Mouse (Mus musculus): ENCODE measurements around the gene Cldn7. TPM values are rescaled to one million over a fixed set of nuclear protein-coding genes. Genes with fewer than 3 reads are reported as not detected.

The Cldn7 gene
- polyA plus RNA-seq, 1 experiment from 2014 or later: 57.4 TPM

- peak; percentile 95 for ATAC-seq (ENCODE audit: insufficient number of reproducible peaks, low FRiP score, low TSS enrichment, low read depth)
- Histone ChIP-seq H3K27me3 (no peaks in the 10 kb centered on the region), H3K9me3 (replicated peaks) (no peaks in the 10 kb centered on the region), H3K9ac (peak overlapping the region; percentile 97), H3K27ac (replicated peaks) (peak overlapping the region; percentile 100), H3K4me3 (replicated peaks) (peak overlapping the region; percentile 99), H3K4me1 (peaks cover 27% of the 10 kb centered on the region), H3K36me3 (peaks cover 43% of the 10 kb centered on the region), H3K4me2 (replicated peaks) (peak overlapping the region; percentile 71)
- whole genome bisulfite sequencing: under 1% methylated on average over 42 of the region's 60 CpGs
These were observed 15.9 kb downstream of the Cldn7 start for GRCm38 (mm10) chr11:69980196-69981140.

DNA sequence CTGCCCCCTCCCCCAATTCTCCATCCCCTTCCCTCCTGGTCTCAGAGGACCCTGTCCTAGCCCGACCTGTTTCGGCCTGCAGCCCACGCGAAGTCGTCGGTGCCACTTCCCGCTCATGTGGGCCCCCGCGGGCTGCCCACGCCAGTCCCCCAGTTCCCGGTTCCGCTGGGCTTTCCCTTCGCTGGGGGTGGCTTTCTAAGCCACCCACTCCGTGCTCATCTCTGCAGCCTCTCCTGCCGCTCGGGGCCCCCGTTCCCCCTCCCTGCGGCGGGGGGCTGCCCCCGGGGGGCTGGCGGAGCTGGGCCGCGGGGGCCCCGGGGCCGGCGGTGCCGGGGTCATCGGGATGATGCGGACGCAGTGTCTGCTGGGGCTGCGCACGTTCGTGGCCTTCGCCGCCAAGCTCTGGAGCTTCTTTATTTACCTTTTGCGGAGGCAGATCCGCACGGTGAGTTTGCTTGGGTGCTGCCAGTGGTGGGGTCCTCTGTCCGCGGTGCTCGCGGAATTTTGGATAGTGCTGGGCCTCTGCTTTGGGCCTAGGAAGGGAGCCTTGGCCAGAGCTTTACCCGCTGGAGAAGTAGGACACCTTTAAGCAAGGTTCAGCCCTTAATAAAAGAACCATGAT is 16.7 kb downstream of the Cldn7 start, which contains the start of gene Ctdnep1:
Ctdnep1 (plus strand) TSS at position 16 of the 622 bp plus-strand sequence.
- Histone ChIP-seq H3K9ac (peak within 1 kb of the TSS; percentile 97), H3K4me3 (replicated peaks) (peak within 1 kb of the TSS; percentile 99), H3K4me2 (replicated peaks) (peak within 1 kb of the TSS; percentile 80), H3K27ac (replicated peaks) (peak within 1 kb of the TSS; percentile 100), H3K36me3 (peaks cover 43% of the 10 kb centered on the region), H3K4me1 (peaks cover 27% of the 10 kb centered on the region), H3K27me3 (no peaks in the 10 kb centered on the region), H3K9me3 (replicated peaks) (no peaks in the 10 kb centered on the region)
- no peak for ATAC-seq (ENCODE audit: insufficient number of reproducible peaks, low FRiP score, low TSS enrichment, low read depth)
- under 1% methylated on average over 36 of the region's 43 CpGs for WGBS

- H3K36me3 ChIP-seq: peaks cover 43% of the 10 kb centered on the region
- H3K9ac ChIP-seq: peak within 1 kb of the TSS; percentile 97
- H3K4me2 ChIP-seq (replicated peaks): peak within 1 kb of the TSS; percentile 80
- H3K9me3 ChIP-seq (replicated peaks): no peaks in the 10 kb centered on the region
- H3K4me3 ChIP-seq (replicated peaks): peak within 1 kb of the TSS; percentile 99
- peak within 1 kb of the TSS; percentile 100 for H3K27ac ChIP-seq (replicated peaks)
- 51% methylated on average over 8 of the region's 8 CpGs for WGBS
- no peaks in the 10 kb centered on the region for H3K27me3 ChIP-seq
- ATAC-seq (ENCODE audit: insufficient number of reproducible peaks, low FRiP score, low TSS enrichment, low read depth): no peak
- H3K4me1 ChIP-seq: peaks cover 27% of the 10 kb centered on the region
These were observed 17.6 kb downstream of the Cldn7 start, which contains the start of gene Elp5 for GRCm38 (mm10) chr11:69982225-69982624. Gene Elp5, minus strand, starts transcription at chr11:69982517.

DNA sequence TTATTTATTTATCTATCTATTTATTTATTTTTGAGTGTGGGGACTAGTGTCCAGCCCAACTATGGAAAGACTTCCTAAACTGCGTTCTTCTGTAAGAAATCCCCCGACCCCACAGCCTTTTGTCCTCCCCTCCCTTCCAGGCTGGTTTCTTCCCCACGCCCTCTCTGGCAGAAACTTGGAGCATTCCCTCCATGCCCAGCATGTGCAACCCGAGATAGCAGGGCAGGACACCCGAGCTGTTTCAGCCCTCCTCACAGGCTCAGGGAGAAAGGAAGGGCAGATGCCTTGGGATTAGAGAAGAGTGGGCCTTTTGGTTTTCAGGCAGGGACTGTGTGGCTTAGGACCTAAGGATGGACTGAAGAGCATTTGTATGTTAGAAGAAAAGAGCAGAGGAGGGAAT is 18.3 kb downstream of the Cldn7 start:
- no peak for ATAC-seq (ENCODE audit: insufficient number of reproducible peaks, low FRiP score, low TSS enrichment, low read depth)

GRCm38 (mm10) chr11:69983377-69983776 is 18.8 kb downstream of the Cldn7 start:
- peaks cover 50% of the 10 kb centered on the region for H3K36me3 ChIP-seq
- H3K4me2 ChIP-seq (replicated peaks): peak overlapping the region; percentile 80
- ATAC-seq (ENCODE audit: insufficient number of reproducible peaks, low FRiP score, low TSS enrichment, low read depth): no peak
- peak overlapping the region; percentile 99 for H3K4me3 ChIP-seq (replicated peaks)
- H3K9ac ChIP-seq: no peak overlapping the region; the same call in 1 of the 2 replicates
- WGBS: 81% methylated on average over 4 of the region's 4 CpGs
- no peaks in the 10 kb centered on the region for H3K9me3 ChIP-seq (replicated peaks)
- peaks cover 27% of the 10 kb centered on the region for H3K4me1 ChIP-seq
- no peaks in the 10 kb centered on the region for H3K27me3 ChIP-seq
- H3K27ac ChIP-seq (replicated peaks): 0 out of 2 replicates have a peak overlapping the region, but pooled peaks have one; percentile 100

More for the DNA sequence above, 18.3 kb downstream of the Cldn7 start:
- 21% methylated on average over 5 of the region's 5 CpGs for WGBS
- Histone ChIP-seq H3K4me1 (peaks cover 27% of the 10 kb centered on the region), H3K4me2 (replicated peaks) (peak overlapping the region; percentile 80), H3K27me3 (no peaks in the 10 kb centered on the region), H3K36me3 (peaks cover 45% of the 10 kb centered on the region), H3K9ac (no peak overlapping the region; the same call in 1 of the 2 replicates), H3K27ac (replicated peaks) (peak overlapping the region; percentile 100; the same call in 1 of the 2 replicates), H3K9me3 (replicated peaks) (no peaks in the 10 kb centered on the region), H3K4me3 (replicated peaks) (peak overlapping the region; percentile 99)

DNA sequence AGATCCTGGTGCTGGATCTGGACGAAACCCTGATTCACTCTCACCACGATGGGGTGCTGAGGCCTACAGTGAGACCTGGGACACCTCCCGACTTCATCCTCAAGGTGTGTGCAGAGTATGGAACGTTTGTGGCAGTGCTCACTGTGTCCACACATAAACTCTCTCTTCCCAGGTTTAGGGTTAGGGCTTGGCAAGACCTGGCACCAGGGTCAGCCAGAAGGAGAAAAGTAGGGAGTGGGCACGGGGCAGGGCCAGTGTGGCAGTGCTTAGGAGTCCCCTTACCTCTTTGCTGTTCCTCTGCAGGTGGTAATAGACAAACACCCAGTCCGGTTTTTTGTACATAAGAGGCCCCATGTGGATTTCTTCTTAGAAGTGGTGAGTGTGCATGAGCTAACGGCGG is 19.9 kb downstream of the Cldn7 start:
- Histone ChIP-seq H3K27me3 (no peaks in the 10 kb centered on the region), H3K27ac (replicated peaks) (no peak overlapping the region), H3K4me3 (replicated peaks) (no peak overlapping the region), H3K9me3 (replicated peaks) (no peaks in the 10 kb centered on the region), H3K4me1 (peaks cover 24% of the 10 kb centered on the region), H3K36me3 (peaks cover 57% of the 10 kb centered on the region), H3K4me2 (replicated peaks) (no peak overlapping the region), H3K9ac (no peak overlapping the region)
- no peak for ATAC-seq (ENCODE audit: insufficient number of reproducible peaks, low FRiP score, low TSS enrichment, low read depth)
- WGBS: 88% methylated on average over 8 of the region's 8 CpGs

GRCm38 (mm10) chr11:69989949-69990348 is 25.4 kb downstream of the Cldn7 start:
- H3K9ac ChIP-seq: no peak overlapping the region
- no peak overlapping the region for H3K4me2 ChIP-seq (replicated peaks)
- 85% methylated on average over 8 of the region's 8 CpGs for WGBS
- H3K4me3 ChIP-seq (replicated peaks): no peak overlapping the region
- H3K36me3 ChIP-seq: peaks cover 68% of the 10 kb centered on the region
- peak overlapping the region; percentile 97 for H3K27ac ChIP-seq (replicated peaks)
- peaks cover 18% of the 10 kb centered on the region for H3K4me1 ChIP-seq
- no peaks in the 10 kb centered on the region for H3K27me3 ChIP-seq
- no peak for ATAC-seq (ENCODE audit: insufficient number of reproducible peaks, low FRiP score, low TSS enrichment, low read depth)
- H3K9me3 ChIP-seq (replicated peaks): no peaks in the 10 kb centered on the region

- peak within 1 kb of the TSS; percentile 80 for H3K4me3 ChIP-seq (replicated peaks)
- peak within 1 kb of the TSS; percentile 87 for H3K9ac ChIP-seq
- ATAC-seq (ENCODE audit: insufficient number of reproducible peaks, low FRiP score, low TSS enrichment, low read depth): peak; percentile 77
- no peaks in the 10 kb centered on the region for H3K27me3 ChIP-seq
- H3K36me3 ChIP-seq: peaks cover 59% of the 10 kb centered on the region
- peaks cover 18% of the 10 kb centered on the region for H3K4me1 ChIP-seq
- under 1% methylated on average over 40 of the region's 40 CpGs for WGBS
- no peaks in the 10 kb centered on the region for H3K9me3 ChIP-seq (replicated peaks)
- H3K4me2 ChIP-seq (replicated peaks): peak within 1 kb of the TSS; percentile 73
- H3K27ac ChIP-seq (replicated peaks): peak within 1 kb of the TSS; percentile 97
These were observed 26.5 kb downstream of the Cldn7 start, which contains the start of gene Gabarap for GRCm38 (mm10) chr11:69990850-69991691. Gene Gabarap, plus strand, starts transcription at chr11:69991143.

DNA sequence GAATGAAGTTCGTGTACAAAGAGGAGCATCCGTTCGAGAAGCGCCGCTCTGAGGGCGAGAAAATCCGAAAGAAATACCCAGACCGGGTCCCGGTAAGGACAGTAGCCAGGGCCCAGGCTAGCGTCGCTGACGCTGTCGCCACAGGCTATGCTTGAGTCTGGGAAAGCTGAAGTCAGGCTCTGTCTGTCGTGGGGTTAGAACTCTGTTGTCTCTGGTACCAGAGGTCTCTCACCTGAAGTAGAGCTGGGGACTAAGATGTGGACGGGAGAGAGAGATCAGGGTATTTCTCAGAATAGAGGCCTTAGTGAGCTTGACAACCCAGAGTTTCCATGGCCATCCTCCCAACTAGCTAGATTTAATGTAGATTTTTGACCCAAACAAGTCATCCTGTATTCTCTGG is 27.1 kb downstream of the Cldn7 start:
- under 1% methylated on average over 15 of the region's 15 CpGs for WGBS
- Histone ChIP-seq H3K36me3 (peaks cover 52% of the 10 kb centered on the region), H3K9ac (peak overlapping the region; percentile 87), H3K27me3 (no peaks in the 10 kb centered on the region), H3K4me3 (replicated peaks) (peak overlapping the region; percentile 80), H3K4me2 (replicated peaks) (peak overlapping the region; percentile 73), H3K9me3 (replicated peaks) (no peaks in the 10 kb centered on the region), H3K4me1 (peaks cover 18% of the 10 kb centered on the region), H3K27ac (replicated peaks) (peak overlapping the region; percentile 97)
- ATAC-seq (ENCODE audit: insufficient number of reproducible peaks, low FRiP score, low TSS enrichment, low read depth): peak; percentile 1; the same call in 1 of the 2 replicates

- 76% methylated on average over 10 of the region's 10 CpGs for whole genome bisulfite sequencing
- peak overlapping the region; percentile 80 for H3K4me3 ChIP-seq (replicated peaks)
- H3K36me3 ChIP-seq: peaks cover 47% of the 10 kb centered on the region
- H3K27ac ChIP-seq (replicated peaks): no peak overlapping the region
- no peaks in the 10 kb centered on the region for H3K9me3 ChIP-seq (replicated peaks)
- H3K4me2 ChIP-seq (replicated peaks): peak overlapping the region; percentile 73
- H3K27me3 ChIP-seq: no peaks in the 10 kb centered on the region
- no peak for ATAC-seq (ENCODE audit: insufficient number of reproducible peaks, low FRiP score, low TSS enrichment, low read depth)
- peaks cover 21% of the 10 kb centered on the region for H3K4me1 ChIP-seq
- peak overlapping the region; percentile 39 for H3K9ac ChIP-seq
These were observed 27.8 kb downstream of the Cldn7 start for GRCm38 (mm10) chr11:69992396-69992795.

All from embryonic facial prominence, embryonic 15.5 days (tissue).